ENCODE assay signal across 8 mouse cellular contexts in the genomic region with DNA sequence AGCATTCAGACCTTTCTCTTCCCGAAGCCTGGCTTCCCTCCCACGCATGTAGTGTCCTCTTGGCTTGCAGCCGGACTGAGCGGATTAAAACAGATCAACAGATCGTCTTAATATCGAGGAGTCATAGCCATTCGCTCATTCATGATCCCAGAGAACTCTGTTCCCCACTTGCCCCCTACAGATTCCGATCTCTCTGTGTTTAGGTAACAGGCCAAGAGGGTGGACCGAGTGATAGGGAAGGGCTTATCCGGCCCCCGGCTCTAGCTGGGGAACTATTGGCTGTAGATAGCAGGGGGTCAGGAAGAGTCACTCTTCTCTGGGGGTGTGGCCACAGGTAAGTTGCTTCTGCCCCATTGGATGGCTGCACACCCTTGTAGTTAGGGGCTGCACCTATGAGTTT.
DNase-seq lines count a peak whose midpoint lies in the region; ATAC-seq and TF ChIP-seq lines count a peak whose summit lies in the region.

No protein-coding gene starts in this region.

- H3K4me1 ChIP-seq in ES-E14 (ENCODE audit: control insufficient read depth in 2 of 2, insufficient read depth in 2 of 2, low read length in 2 of 2, poor library complexity in 1 of 2): peaks cover 2 to 11% of the 10 kb centered on the region in 2 experiments; a peak in 2 of 4 replicates
- peaks cover 3% of the 10 kb centered on the region for H3K4me1 ChIP-seq in heart, adult 2 months (ENCODE audit: control insufficient read depth, insufficient read depth, low read length)
- H3K4me1 ChIP-seq in kidney, adult 2 months (ENCODE audit: control insufficient read depth, insufficient read depth, low read length): peaks cover 30% of the 10 kb centered on the region
- peaks cover 10% of the 10 kb centered on the region; the same call in 1 of the 2 replicates for H3K4me1 ChIP-seq in lung, postnatal 0 days (ENCODE audit: insufficient read depth, low read depth, low read length)
- H3K4me1 ChIP-seq in stomach, postnatal 0 days (replicated peaks; ENCODE audit: control insufficient read depth, insufficient read depth): 0 out of 2 replicates have a peak, but pooled peaks cover 2% of the 10 kb centered on the region

- no peaks in the 10 kb centered on the region for H3K36me3 ChIP-seq in ES-E14 (ENCODE audit: control insufficient read depth, insufficient read depth, low read length, poor library complexity, severe bottlenecking)
- no peaks in the 10 kb centered on the region for H3K36me3 ChIP-seq in heart, adult 2 months (ENCODE audit: control insufficient read depth, insufficient read depth, low read length)
- no peaks in the 10 kb centered on the region for H3K36me3 ChIP-seq in kidney, adult 2 months (ENCODE audit: control insufficient read depth, insufficient read depth, low read length)
- H3K36me3 ChIP-seq in lung, postnatal 0 days (ENCODE audit: insufficient read depth, low read length): no peaks in the 10 kb centered on the region
- no peaks in the 10 kb centered on the region for H3K36me3 ChIP-seq in stomach, postnatal 0 days (ENCODE audit: control insufficient read depth, insufficient read depth, low read length)

- 0 out of 2 replicates have a peak overlapping the region, but pooled peaks have one; percentile 48 for H3K27ac ChIP-seq in ES-E14 (ENCODE audit: insufficient read depth, low read depth, low read length, poor library complexity, severe bottlenecking)
- H3K27ac ChIP-seq in heart, adult 2 months: peak overlapping the region; percentile 84
- peak overlapping the region; percentile 91 for H3K27ac ChIP-seq in kidney, adult 2 months (ENCODE audit: insufficient read depth, low read depth, low read length)
- H3K27ac ChIP-seq in lung, postnatal 0 days (ENCODE audit: low read length): no peak overlapping the region
- H3K27ac ChIP-seq in stomach, postnatal 0 days (replicated peaks): peak overlapping the region; percentile 24; the same call in 1 of the 2 replicates

- peak overlapping the region; percentile 56 for H3K4me2 ChIP-seq in lung, postnatal 0 days (replicated peaks; ENCODE audit: low read depth, low read length)
- peak overlapping the region; percentile 68 for H3K4me2 ChIP-seq in stomach, postnatal 0 days (replicated peaks; ENCODE audit: low read depth)

- in situ Hi-C loops in ES-E14 (cut with MboI; ENCODE audit: low sequenced_read_pairs in 2 of 2, unreplicated experiment in 2 of 2): no loop called here

- no peak for TF ChIP-seq POLR2A in heart, adult 2 months (IDR thresholded peaks at IDR 0.05; ENCODE audit: insufficient read depth, low read depth, low read length)
- TF ChIP-seq POLR2A in kidney, adult 2 months (IDR thresholded peaks at IDR 0.05; ENCODE audit: low read depth, low read length): no peak

- intact Hi-C loops in heart, adult 2 months (cut with DNase I): no loop called here

- peak overlapping the region; percentile 69 to 72 for H3K4me3 ChIP-seq in ES-E14 (ENCODE audit: insufficient read depth in 1 of 2, low read depth in 1 of 2, low read length in 2 of 2, poor library complexity in 1 of 2, severe bottlenecking in 1 of 2)
- H3K4me3 ChIP-seq in heart, adult 2 months: peak overlapping the region; percentile 54
- H3K4me3 ChIP-seq in kidney, adult 2 months (ENCODE audit: insufficient read depth, low read depth, low read length): peak overlapping the region; percentile 24; the same call in 1 of the 2 replicates
- H3K4me3 ChIP-seq in lung, postnatal 0 days (ENCODE audit: low read depth, low read length): peak overlapping the region; percentile 12; the same call in 1 of the 2 replicates
- peak overlapping the region; percentile 12; the same call in 1 of the 2 replicates for H3K4me3 ChIP-seq in stomach, postnatal 0 days (ENCODE audit: low read depth, low read length)

- H3K79me2 ChIP-seq in heart, adult 2 months (replicated peaks; ENCODE audit: control insufficient read depth, insufficient read depth, low read length): no peaks in the 10 kb centered on the region

- peak; percentile 75 for DNase-seq in ES-E14 (ENCODE audit: low read depth, low spot score)
- DNase-seq in cerebellum, adult 8-10 months: peak; percentile 42
- DNase-seq in heart, adult 2 months: peak; percentile 50 to 56
- peak; percentile 70 for DNase-seq in kidney, adult 2 months
- peak; percentile 51 for DNase-seq in lung, postnatal 0 days (ENCODE audit: low spot score)
- peak; percentile 74 for DNase-seq in stomach, postnatal 0 days (ENCODE audit: low spot score)
- no peak for DNase-seq in spleen, postnatal 10 days (ENCODE audit: low spot score in 2 of 2)
- no peak for DNase-seq in right cerebral cortex, postnatal 10 days (ENCODE audit: low spot score in 2 of 2)

- TF ChIP-seq CTCF in heart, adult 2 months (IDR thresholded peaks at IDR 0.05): no peak
- TF ChIP-seq CTCF in kidney, adult 2 months (conservative IDR thresholded peaks at IDR 0.05; ENCODE audit: insufficient read depth, insufficient read length, low read depth, low read length): no peak
- TF ChIP-seq CTCF in lung, postnatal 0 days (IDR thresholded peaks at IDR 0.05): no peak
- no peak for TF ChIP-seq CTCF in stomach, postnatal 0 days (IDR thresholded peaks at IDR 0.05; ENCODE audit: low read depth)

- no peak for TF ChIP-seq EP300 in heart, adult 2 months (IDR thresholded peaks at IDR 0.05; ENCODE audit: insufficient read depth, low read depth, low read length)
- no peak for TF ChIP-seq EP300 in lung, postnatal 0 days (IDR thresholded peaks at IDR 0.05)
- no peak for TF ChIP-seq EP300 in stomach, postnatal 0 days (optimal IDR thresholded peaks at IDR 0.05)

- H3K9me3 ChIP-seq in ES-E14 (ENCODE audit: control insufficient read depth, insufficient read depth, low read depth, low read length): no peaks in the 10 kb centered on the region
- H3K9me3 ChIP-seq in lung, postnatal 0 days (ENCODE audit: low read length): no peaks in the 10 kb centered on the region
- no peaks in the 10 kb centered on the region for H3K9me3 ChIP-seq in stomach, postnatal 0 days (ENCODE audit: control insufficient read depth, low read length)

- no peaks in the 10 kb centered on the region for H3K27me3 ChIP-seq in heart, adult 2 months (ENCODE audit: control insufficient read depth, insufficient read depth, low read length)
- no peaks in the 10 kb centered on the region for H3K27me3 ChIP-seq in kidney, adult 2 months (replicated peaks; ENCODE audit: control insufficient read depth, insufficient read depth, low read length)
- H3K27me3 ChIP-seq in lung, postnatal 0 days (replicated peaks; ENCODE audit: insufficient read depth, low read length): no peaks in the 10 kb centered on the region
- no peaks in the 10 kb centered on the region for H3K27me3 ChIP-seq in stomach, postnatal 0 days (ENCODE audit: control insufficient read depth, insufficient read depth, low read length)

- H3K9ac ChIP-seq in ES-E14 (ENCODE audit: insufficient read depth, low read depth, low read length, poor library complexity, severe bottlenecking): no peak overlapping the region
- peak overlapping the region; percentile 30 for H3K9ac ChIP-seq in heart, adult 2 months (ENCODE audit: low read depth, low read length)
- no peak overlapping the region for H3K9ac ChIP-seq in lung, postnatal 0 days (replicated peaks; ENCODE audit: low read depth)
- H3K9ac ChIP-seq in stomach, postnatal 0 days (ENCODE audit: low read length): no peak overlapping the region

- ATAC-seq in lung, postnatal 0 days: peak; percentile 74
- ATAC-seq in stomach, postnatal 0 days (ENCODE audit: low FRiP score, low TSS enrichment): peak; percentile 78

- WGBS in heart, adult 2 months: 5% methylated on average over 11 of the region's 11 CpGs
- WGBS in kidney, adult 2 months: 18% methylated on average over 11 of the region's 11 CpGs
- WGBS in lung, postnatal 0 days: 5% methylated on average over 11 of the region's 11 CpGs
- 7% methylated on average over 11 of the region's 11 CpGs for WGBS in stomach, postnatal 0 days

TF ChIP-seq in ES-E14, 5 proteins besides CTCF, POLR2A, EP300 and RAD21:
- TF ChIP-seq HCFC1 (IDR thresholded peaks at IDR 0.05; ENCODE audit: borderline replicate concordance, insufficient read depth, low read length) (no peak), CHD2 (IDR thresholded peaks at IDR 0.05; ENCODE audit: low read depth, low read length) (no peak), ZNF384 (IDR thresholded peaks at IDR 0.05; ENCODE audit: low read depth, low read length) (no peak), MAFK (IDR thresholded peaks at IDR 0.05; ENCODE audit: insufficient read depth, low read depth, low read length) (no peak), ZC3H11A (IDR thresholded peaks at IDR 0.05; ENCODE audit: borderline replicate concordance, low read depth, low read length) (no peak)

Comparison
In these comparisons a context has a peak if more than half of its experiments do, and no peak if none do; other contexts are left out.
1. DNase-seq: peak in ES-E14 (single experiment), cerebellum, adult 8-10 months (single experiment), heart, adult 2 months (2 of 2), kidney, adult 2 months (single experiment), lung, postnatal 0 days (single experiment) and stomach, postnatal 0 days (single experiment); none in spleen, postnatal 10 days (0 of 2) and right cerebral cortex, postnatal 10 days (0 of 2).
2. H3K4me3 ChIP-seq: peak in every context shown above with its lines; median percentile 70 in ES-E14; 54 in heart, adult 2 months; 24 in kidney, adult 2 months; 12 in lung, postnatal 0 days; 12 in stomach, postnatal 0 days.